Mouse (Mus musculus) kidney, postnatal 36 days (tissue): ENCODE results near the gene Ispd.
A peak's percentile ranks its signal among the peaks of the same experiment; 100 is the strongest.

Experiments
- DNase-seq, 2 experiments: peaks; one replicate each; pipeline ENCODE4 v3.0.0; 2021 to 2022; ENCODE audit warnings: mixed read lengths in 2 of 2

Ispd gene

DNA sequence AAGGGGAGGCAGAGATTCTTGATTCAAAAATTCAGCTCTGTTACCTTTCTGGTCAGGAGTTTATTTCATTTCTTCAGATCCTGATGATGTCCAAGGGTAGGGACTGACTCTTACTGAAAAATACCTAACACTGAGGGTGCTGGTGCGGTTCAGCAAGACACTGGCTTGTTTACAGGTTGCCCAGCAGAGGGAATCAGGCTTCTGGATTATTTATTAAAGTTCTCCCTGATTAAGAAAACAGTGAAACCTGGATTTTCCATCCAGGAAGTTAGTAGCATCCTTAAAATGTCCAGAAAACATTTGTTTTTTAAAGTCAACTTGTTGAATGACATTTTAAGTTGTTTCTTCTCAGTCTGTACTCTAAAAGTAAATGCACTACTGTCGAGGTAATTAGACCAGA is 337.2 kb downstream of the Ispd start:
- no peak for DNase-seq

DNA sequence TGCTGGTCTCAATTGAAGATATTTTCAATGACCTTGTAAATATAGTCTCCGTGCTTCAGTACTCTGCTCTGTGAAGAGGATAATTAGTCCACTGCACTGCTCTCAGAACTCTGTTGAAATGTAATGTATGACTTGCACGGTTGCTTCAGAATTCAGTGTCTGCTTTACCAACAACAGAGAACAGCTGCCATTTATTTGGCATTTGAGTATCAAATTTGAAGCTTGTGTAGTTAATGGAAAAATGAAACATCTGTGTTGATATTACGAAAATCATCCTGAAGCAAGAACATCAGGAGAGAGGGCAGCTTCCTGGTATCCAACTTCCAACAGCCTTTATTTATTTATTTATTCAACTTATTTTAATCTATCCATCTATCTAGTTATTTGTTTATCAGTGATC is 337.8 kb downstream of the Ispd start:
- DNase-seq: no peak

GRCm38 (mm10) chr12:36720779-36721178 is 339.5 kb downstream of the Ispd start:
- no peak for DNase-seq

DNA sequence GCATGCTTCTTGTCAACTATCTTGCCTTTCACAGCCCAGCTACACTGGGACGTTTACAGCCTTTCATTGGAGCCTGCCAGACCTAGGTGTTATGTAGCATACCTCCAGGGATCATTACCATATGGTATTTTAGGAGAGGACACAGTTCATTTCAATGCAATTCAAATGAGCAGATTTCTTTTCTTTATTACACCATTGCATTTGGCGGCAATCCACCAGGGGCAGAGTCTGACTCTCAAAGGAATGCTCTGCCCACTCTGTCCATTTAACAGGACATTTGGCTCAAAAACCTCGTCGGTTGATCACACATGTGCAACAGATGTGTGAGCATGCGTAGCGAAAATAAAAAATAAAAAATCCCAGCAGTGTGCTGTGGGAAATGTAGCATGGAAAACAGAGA is 340.0 kb downstream of the Ispd start:
- DNase-seq: peak; percentile 35 to 59

- peak in 1 of 2 experiments; percentile 4 for DNase-seq
Measured at GRCm38 (mm10) chr12:36722754-36723153, 341.5 kb downstream of the Ispd start.

DNA sequence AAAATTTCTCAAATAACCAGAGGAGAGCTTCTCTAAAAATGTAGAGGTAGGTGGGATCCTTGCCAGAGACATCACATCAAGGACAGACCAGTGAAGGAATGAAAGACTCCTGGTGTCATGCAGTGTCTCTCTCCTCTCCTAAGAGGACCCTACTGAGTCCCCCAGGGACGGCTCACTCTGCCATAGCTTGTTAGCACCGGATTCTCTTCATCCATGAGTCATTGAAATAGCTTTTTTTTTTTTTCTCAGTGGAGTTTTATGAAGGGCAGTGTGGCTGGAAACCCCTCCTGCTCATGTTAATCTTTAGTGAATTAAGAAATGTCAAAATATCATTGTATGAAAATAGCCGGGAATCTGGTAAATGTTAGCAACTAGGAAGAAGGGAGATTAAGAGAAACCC is 342.1 kb downstream of the Ispd start:
- no peak for DNase-seq

DNA sequence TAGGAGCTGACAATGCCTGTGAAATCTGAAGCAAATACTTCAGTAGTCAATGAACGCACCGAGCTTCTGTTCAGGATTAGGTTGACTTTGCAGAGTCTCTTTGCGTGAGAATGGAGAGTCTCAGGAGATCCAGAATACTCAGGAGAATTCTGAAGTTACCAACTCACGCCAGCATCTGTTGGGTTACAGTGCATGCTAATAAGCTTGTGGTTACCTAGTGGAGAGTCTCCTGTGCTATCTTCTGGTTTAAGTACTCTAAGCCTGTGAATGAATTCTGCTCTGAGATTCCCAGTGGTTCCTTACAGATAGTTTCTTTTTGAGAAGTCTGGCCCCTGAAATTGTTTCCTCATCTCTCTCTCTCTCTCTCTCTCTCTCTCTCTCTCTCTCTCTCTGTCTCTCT is 343.0 kb downstream of the Ispd start:
- no peak for DNase-seq

GRCm38 (mm10) chr12:36725250-36725649 is 344.0 kb downstream of the Ispd start:
- no peak for DNase-seq

GRCm38 (mm10) chr12:36726026-36726425 is 344.8 kb downstream of the Ispd start:
- DNase-seq: no peak

DNA sequence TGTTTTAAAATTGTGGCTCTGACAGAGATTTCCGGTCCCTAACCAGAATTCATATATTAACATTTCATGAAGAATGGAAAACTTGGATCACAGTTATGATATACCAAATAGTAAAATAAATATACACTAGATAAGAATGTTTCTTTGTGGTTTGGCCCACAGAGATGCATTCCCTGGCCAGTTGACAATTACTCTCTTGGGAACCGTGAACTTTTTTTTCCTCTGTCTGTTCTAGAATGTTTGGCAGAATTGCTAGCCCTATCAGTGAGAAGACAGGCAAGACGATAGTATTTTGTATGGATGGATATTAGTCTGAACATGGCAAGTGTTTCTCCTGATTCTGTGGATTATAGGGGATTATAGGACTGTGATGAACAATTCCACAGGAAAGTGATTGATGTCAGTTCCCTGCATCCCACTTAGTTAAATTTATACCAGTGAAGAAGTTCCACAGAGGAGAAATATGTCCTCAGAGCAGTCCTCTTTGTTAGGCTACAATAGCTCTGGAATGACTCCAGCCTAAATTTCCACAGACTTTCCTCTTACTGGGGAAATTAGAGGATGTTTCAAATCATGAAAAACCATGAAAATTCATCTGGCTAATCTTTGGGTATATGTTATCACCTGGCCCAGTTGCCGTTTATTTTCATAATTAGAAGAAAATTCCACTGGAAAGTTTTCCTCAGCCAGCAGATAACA is 352.6 kb downstream of the Ispd start:
- no peak for DNase-seq
